Mouse (Mus musculus) embryo, embryonic 10 days (tissue): ENCODE results near the gene Kptn.

Experiments used
- DNase-seq: peaks from one replicate; pipeline ENCODE4 v3.0.0-alpha.2; 2015; ENCODE audit warnings: low spot score

Gene Kptn

GRCm38 (mm10) chr7:16119569-16120261, at the start of gene Kptn:
Gene Kptn (plus strand): TSS chr7:16119895.
- peak; percentile 96 for DNase-seq

- no peak for DNase-seq
Observed at GRCm38 (mm10) chr7:16070846-16071245, 48.8 kb upstream of the Kptn start.

DNA sequence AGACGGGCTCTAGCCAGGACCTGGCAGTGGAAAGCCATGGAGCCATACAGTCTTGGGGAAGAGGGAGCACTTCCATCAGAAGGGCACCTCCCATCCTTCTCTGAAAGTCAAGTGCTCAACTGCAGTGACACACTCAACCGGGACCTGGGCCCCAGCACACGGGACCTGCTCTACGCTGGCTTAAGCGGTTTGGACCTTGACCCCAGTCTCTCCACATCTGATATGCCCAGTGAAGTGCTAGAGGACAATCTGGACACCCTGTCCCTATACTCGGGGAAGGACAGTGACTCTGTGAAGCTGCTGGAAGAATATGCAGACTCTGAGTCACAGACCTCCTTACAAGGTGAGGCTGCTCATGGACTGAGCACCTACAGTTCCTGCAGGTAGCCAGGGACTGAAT, 47.8 kb upstream of the Kptn start:
- no peak for DNase-seq

DNA sequence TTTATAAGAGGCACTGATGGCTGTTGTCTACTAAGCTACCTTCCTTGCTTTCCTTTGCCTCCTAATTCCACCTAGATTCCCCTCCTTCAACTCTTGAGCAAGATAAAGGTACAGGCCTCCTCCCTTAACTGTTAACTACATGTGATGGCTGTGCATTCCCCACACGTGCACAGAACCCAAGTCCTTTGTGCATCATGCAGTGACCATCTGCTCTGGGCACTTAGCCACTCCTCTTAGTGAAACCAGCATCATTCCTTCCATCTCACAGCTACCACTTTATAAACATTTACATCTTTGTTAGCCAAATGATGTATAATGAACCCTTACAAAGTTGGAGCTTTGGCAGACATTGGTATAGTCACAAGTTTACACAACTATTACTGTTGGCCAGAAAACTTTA, 39.7 kb upstream of the Kptn start:
- DNase-seq = no peak

DNA sequence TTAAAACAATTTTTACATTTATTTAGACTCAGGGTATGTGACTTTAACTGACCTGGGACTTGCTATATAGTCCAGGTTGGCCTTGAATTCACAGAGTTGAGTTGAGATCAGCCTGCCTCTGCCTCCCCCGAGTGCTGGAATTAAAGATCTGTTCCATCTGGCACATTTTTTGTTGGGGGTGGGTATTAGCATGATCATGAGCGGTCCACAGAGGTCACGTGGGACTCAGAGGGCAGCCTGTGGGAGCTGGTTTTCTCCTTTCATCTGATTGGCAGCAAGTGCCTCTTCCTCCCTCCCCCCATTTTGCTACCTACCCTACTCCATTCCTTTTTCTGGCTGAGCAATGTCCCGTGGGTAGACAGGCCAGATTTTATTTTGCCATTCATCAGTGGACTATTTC, 39.1 kb upstream of the Kptn start:
- DNase-seq = no peak

DNA sequence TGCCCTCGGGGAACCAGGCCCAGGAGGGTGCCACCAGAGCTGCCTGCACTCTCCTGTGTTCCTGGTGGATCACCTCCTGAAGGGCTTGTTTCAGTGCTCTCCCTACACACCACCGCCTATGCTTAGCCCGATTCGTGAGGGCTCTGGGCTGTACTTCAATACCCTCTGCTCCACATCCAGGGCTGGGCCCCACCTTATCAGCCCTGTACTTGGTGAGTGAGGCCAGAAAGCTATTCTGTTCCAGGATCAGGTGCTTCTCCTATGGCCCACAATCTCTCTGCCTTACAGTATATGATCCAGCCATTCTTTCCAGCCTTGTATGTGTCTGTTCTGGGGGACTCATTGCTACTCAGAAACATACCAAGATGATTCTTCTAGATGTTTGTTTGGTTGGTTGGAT, 36.3 kb upstream of the Kptn start:
- DNase-seq = no peak

GRCm38 (mm10) chr7:16087587-16087986, 32.1 kb upstream of the Kptn start:
- no peak for DNase-seq

DNA sequence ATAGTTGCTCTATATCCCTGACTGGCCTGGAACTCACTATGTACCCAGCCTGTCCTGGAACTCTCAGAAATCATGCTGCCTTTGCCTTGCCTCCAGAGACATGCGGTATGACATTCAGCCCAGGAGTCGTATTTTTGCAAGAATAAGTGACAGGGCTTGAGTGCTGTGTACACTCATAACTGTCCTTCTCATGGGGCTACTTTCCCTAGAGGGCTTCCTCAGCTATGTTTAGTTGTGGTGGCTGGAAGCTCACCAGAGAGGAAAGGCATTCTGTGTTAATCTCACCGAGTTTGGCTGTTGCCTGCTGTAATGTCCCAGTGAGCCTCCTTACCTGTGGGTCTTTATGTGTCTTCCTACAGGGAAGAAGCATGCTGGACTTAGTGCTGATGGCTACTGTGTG, 25.1 kb upstream of the Kptn start:
- DNase-seq = no peak

GRCm38 (mm10) chr7:16098021-16099017, 21.4 kb upstream of the Kptn start, which contains the start of gene Napa:
Gene Napa (plus strand): TSS chr7:16098458.
- DNase-seq = peak; percentile 100

DNA sequence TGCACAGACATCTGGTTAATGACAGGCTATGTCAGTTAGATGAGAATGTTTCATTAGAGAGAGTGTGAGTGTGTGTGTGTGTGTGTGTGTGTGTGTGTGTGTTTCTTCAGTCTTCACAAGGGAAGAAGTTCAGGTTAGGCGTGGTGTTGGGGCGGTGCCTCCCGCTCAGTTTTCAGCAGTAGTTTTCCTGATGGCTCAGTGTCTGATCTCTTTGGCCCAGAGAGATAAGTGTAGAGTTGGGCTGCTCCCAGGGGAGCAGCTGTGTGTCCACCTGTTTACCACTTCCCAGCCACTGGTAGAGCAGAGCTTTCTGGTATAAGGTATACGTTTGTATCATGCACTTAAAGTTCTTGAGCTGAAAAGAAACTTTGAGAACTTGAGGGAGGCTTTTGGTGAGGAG, 19.8 kb upstream of the Kptn start:
- DNase-seq = no peak

GRCm38 (mm10) chr7:16101081-16101480, 18.6 kb upstream of the Kptn start:
- no peak for DNase-seq

DNA sequence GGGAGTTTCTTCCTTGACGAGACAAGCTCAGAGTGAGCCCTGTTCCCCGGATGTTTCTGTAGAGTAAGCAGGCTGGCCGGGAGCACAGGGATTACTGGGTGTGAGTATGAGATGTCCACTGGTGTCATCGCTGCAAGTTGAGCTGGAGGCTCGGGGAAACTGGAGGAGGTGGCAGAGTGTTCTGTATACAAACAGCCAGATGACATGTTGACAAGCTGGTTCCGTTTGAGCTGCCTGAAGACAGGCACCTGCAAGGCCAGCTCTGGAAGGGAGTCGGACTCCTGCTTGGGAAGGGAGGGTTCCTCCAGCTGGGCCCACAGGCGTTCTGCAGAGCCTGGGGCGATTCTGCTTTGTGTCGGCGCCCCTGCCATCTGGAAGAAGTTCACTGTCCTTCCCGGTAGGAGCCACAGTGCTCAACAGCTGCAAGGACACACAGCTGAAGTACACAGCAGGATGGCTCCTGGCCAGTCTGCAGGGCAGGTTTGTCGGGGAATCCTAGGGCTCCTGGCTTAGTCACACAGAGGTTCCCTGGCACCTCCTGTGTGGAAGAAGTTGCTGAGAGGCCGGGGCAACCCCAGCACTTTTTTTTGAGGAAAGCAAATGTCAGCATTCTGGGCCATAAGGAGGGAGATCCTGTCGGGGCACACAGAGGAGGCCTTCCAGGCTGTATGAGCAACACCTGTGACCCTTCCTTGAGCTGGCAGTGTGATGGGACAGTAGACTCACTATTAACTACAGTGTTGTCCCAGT, 17.8 kb upstream of the Kptn start:
- no peak for DNase-seq

DNA sequence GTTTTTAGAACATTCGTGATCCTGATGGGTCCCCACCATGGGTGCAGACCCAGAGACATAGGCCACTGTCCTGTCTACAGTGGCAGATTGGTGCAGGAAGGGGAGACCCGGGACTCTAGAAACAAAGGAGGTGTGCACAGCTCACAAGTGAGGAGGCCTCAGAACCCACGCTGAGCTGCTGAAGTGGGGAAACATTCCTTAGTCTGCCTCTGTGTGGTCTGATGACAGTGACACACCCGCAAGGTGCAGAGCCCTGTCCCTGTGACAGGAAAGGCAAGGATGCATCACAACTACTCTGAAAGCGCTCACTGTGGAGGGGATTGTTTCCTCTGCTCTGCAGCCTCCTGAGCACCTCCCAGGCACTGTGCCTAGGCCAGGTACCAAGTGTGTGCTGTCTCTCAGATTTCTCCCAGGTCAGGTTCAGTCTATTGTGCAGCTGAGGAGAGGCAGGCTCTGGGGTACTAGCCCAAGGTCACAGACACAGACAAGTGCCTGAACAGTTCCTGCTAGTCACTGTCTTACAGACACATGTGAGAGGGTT, 16.9 kb upstream of the Kptn start:
- no peak for DNase-seq

DNA sequence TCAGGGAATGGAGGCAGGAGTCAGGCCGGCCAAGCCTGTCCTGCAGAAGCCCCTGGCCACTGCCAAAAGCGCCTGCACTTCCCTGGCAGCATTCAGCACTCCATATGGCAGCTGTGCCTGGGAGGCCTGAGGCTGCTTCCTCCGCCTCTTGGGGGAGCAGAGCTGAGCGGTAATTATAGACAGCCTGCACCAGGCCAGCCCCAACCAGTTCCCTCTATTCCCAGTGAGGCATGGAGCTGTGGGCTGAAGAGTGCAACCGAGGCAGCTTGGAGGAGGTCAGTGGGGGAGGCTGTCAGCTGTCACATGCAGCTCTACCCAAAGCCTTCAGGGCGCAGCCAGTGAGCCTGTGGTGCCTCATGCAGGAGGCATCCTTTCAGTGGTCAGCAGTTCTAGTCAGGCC, 15.9 kb upstream of the Kptn start:
- DNase-seq = no peak

GRCm38 (mm10) chr7:16104611-16105388, 14.9 kb upstream of the Kptn start:
- DNase-seq = no peak

GRCm38 (mm10) chr7:16108886-16109542, 10.7 kb upstream of the Kptn start:
- DNase-seq = no peak

- DNase-seq = no peak
Observed at GRCm38 (mm10) chr7:16110158-16110557, 9.5 kb upstream of the Kptn start.

DNA sequence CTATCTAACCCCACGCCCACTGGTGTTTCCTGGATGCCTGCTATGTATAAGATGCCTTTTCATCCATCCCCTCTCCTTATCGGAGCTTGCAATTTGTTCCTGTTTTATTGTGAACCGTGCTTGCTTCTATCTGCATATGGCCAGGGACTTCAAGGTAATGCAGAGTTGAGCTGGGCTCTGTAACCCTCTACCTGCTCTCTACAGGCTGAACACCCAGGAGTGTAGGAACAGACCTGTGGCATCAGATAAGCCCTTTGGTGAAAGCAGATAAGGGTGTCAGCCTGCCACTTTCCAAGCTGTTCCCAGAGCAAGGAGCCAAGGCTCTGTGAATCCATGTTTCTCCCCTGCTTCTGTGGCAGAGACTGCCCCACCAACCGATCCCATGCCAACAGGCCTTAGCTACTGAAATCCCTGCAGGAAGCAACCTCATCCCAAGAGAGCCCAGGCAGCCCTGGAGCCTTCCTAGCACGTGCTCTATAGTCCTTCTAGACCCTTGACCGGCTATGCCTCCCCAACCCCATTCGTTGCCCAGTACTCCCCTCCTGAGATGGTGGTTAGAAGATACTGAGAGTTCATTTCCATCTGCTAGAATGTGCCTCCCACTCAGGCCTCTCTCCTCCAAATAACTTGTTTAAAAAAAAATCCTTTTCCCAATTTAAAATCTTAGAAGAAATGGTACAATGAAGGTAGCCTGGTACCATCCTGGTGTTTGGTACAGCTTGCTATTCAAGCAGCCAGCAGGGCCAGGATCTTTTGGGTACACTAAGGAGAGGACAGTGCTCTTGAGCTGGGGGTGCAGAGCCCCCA, 8.2 kb upstream of the Kptn start:
- DNase-seq = no peak

GRCm38 (mm10) chr7:16116418-16116817, 3.3 kb upstream of the Kptn start:
- no peak for DNase-seq

GRCm38 (mm10) chr7:16117100-16117499, 2.6 kb upstream of the Kptn start:
- no peak for DNase-seq
